Mouse (Mus musculus) kidney, postnatal 25 days (tissue): Measurements from ENCODE around the gene Olfml2a.

Experiments
- DNase-seq, 2 experiments: peaks; one replicate each; pipeline ENCODE4 v3.0.0; 2021; ENCODE audit warnings: mixed read lengths in 2 of 2

Gene Olfml2a

GRCm38 (mm10) chr2:38931851-38932667, at the start of gene Olfml2a:
Gene Olfml2a, plus strand, starts transcription at chr2:38931978.
- peak; percentile 76 for DNase-seq

DNA sequence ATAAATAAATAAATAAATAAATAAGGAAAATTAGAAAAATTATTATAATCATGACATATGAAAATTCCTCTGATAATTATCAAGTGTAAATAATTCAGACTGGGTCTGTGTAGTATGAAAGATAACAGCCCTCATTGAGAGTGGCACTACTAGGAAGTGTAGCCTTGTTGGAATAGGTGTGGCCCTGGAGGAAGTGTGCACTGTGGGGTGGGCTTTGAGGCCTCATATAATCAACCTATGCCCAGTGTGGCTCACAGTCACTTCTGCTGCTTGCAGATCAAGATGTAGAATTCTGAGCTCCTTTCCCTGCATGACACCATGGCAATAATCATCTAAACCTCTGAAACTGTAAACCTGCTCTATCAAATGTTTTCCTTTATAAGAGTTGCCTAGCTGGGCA, 28.9 kb upstream of the Olfml2a start:
- no peak for DNase-seq

DNA sequence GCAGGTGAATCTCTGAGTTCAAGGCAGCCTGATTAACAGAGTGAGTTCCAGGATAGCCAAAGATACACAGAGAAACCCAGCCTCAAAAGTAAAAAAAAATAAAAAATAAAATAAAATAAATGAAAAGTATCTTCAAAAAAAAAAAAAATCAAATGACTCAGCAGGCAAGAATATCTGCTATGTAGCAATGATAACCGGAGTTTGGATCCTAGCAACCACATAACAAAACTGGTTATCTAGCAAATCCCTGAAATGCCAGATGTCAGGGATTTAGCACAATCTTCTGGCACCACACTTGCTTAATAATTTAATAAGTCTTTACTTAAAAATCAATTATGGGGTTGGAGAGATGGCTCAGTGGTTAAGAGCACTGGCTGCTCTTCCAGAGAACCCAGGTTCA, 27.5 kb upstream of the Olfml2a start:
- no peak for DNase-seq

GRCm38 (mm10) chr2:38906097-38906496, 25.7 kb upstream of the Olfml2a start:
- no peak for DNase-seq

GRCm38 (mm10) chr2:38908604-38909003, 23.2 kb upstream of the Olfml2a start:
- no peak for DNase-seq

DNA sequence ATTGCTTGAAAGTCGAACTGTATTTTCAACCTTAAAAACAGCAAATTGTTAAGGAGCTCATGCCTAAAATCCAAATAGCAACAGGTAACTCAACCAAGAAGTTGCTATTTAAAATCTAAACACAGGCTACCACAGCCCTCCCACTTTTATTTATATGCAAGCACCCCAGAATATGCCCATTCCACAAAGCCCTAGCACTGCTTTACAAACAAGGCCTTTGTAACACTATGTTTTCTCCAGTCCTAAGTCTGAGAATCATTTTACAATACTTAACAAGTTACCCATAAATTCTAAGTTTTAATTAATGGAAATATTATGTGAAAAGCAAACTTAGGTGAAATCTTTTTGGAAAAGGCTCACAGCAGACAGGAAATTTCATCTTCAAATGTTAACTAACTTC, 17.3 kb upstream of the Olfml2a start:
- no peak for DNase-seq

GRCm38 (mm10) chr2:38914965-38915364, 16.8 kb upstream of the Olfml2a start:
- no peak for DNase-seq

DNA sequence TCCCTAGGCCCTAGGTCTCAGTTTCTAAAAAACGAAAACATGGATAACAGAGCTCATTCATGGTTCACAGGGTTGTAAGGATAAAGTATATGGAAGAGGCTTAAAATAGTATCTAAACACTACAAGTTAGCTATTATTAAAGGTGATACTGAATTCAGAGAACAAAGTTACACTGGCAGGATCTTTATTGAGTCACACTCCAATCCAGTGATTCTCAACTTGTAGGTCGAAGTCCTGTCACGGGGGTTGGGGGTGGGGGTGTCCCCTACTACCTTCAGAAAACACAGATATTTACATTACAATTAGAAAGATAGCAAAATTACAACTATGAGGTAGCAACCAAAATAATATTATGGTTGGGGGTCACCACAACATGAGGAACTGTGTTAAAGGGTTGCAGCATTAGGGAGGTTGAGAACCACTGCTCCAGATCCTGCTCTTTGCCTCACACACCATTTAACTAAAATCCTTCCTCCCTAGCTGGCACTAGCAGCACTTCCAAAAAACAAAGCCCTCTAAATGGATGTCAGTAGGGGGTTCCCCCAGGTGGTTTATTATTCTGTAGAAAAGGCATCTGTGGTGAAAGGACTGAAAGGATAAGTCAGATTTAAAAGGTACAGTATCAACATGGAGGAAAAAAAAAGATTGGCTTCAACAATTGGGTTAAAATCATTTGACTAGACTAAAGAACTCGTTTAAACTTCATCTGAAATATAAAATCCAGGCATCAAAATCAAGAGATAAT, 14.7 kb upstream of the Olfml2a start:
- no peak for DNase-seq

GRCm38 (mm10) chr2:38921374-38921773, 10.4 kb upstream of the Olfml2a start:
- no peak for DNase-seq

- no peak for DNase-seq
Measured at GRCm38 (mm10) chr2:38923471-38923870, 8.3 kb upstream of the Olfml2a start.

DNA sequence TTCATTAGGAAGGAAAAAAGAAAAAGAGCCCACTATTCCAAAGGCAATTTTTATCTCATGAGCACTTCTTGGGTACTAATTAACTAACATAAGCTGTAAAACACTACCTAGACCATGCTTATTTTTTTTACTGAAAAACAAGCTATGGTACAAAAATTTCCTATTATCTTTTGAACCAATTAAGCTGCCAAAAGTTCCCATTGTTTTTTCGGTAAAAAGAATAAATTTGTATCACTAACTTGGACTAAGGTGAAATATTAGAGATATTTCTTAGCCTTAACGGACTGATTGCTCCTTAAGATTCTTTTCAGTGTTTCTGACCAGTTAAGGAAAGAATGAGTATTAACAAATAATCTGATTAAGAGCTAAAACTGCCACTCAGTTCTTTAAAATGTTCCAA, 7.9 kb upstream of the Olfml2a start:
- DNase-seq, result no peak

DNA sequence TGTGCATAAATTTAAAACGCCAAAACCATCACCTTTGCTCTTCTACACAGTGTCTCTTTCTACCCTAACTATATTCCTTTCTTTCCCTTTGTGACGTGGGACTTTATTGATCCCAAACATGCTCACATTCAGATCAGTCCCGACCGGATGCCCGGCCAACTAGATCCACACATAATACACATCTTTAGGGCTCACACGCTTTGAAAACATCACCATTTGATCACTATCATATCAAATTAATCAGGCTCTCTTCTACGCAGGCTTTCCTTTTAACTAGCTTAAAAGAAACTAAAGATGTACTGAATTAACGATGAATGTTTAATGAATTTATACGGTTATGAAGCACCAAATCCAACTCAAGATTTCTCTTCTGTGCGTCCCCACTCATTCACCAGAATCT, 7.2 kb upstream of the Olfml2a start:
- no peak for DNase-seq

GRCm38 (mm10) chr2:38925171-38926080, 6.4 kb upstream of the Olfml2a start:
- DNase-seq, result peak; percentile 48 to 68

DNA sequence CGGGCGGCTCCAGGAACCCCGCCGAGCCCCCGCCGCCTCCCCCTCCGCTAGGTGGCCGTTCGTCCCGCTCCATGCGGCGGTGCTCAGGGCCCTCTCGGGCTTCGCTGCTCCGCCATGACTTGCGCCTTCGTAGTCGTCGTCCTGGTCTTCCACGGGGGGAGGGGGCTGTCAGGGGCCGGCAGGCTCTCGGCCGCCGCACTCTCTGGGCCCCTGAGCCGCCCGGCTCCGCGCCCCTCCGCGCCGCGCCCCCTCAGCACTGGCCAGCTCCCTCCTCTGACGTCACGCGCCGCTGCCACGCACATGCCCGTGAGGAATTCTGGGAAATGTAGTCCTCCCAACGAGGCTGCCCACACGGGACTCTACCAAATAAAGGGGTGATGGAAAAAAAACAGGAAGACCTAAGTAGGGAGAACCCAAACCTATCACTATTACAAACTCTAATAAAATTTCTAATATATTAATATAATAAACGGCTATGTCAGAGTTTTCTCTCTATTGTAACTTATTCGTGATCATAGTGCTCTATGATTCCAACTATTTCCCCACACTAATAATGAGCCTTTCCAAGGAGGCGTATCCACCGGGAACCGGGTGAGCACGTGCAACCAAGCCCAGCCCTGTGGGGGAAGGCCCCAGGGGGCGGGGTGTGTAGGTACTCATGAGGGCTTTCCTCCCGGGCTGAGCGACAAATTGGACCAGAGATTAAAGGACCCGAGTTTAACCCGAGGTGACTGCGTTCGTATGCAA, 5.5 kb upstream of the Olfml2a start:
- DNase-seq, result peak; percentile 97 to 98

DNA sequence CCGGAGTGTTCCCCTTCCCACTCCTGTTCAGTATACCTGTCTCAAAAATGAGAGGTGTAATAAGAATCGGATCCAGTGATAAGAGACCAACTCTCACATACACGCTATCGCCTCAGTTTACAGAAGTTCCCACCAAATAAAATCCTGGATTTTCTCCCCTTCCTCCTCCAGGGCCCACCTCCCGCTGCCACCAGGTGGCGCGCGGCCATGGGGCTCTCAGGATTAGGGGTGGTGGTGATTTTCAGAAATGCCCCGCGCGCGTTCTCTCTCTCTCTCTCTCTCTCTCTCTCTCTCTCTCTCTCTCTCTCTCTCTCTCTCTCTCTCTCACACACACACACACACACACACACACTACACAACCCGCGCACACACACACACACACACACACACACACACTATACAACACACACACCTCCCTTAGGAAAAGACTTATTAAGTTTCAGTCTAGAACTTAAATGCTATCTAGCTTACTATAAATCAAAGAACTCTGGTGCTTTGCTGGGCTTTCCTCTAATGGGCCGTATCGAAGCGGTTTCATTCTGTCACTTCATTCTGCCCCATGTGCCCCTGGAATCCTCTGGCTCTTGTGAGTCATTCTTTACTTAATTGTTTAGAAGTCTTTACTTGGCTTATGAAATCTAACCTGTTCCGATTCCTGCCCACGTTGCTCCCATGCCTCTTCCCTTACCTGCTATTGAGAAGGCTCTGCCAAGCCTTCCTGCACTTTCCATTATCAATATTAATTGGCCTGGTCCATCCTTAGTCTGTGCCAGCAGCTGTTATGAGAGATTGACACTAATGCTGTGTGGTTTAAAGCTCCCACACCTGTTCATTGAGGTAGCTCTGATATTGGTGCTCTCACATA, 4.4 kb upstream of the Olfml2a start, which contains the start of gene Nr6a1:
Gene Nr6a1 (minus strand): TSS at position 574 of the 865 bp plus-strand sequence.
- DNase-seq, result peak; percentile 65 to 75

- no peak for DNase-seq
Measured at GRCm38 (mm10) chr2:38930269-38930668, 1.5 kb upstream of the Olfml2a start.

GRCm38 (mm10) chr2:38933931-38934330, 2.2 kb downstream of the Olfml2a start:
- no peak for DNase-seq

- DNase-seq, result no peak
Measured at GRCm38 (mm10) chr2:38934936-38935335, 3.2 kb downstream of the Olfml2a start.

DNA sequence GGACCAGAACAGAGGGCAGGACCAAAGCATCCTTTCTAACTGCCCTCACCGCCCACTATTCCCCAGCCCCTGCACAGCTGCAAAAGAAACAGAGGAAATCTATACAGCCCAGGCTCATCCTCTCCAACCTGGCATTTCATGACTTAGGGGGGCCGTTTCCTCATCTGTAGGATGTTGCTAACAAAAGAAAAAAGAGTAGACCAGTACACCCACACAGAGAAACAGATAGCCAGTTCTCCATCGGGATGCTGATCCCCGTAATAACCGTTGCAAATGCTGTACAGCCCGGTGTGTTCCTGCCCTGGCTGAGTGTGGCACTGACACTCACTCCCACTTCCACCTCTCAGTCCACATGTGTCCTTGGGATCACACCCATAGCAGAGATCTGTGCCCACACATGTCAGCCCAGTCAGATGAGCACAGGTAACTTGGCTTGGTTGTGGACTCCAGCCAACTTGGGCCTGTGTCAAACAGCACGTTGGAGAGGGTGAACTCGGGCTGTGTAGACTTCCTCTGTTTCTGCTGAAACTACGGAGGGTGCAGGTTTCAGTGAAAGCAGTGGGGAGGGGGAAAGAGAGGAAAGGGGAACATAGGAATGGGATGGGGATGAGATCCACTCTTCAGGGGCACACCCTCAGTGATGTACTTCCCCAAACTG, 5.1 kb downstream of the Olfml2a start:
- DNase-seq, result peak in 1 of 2 experiments; percentile 12

DNA sequence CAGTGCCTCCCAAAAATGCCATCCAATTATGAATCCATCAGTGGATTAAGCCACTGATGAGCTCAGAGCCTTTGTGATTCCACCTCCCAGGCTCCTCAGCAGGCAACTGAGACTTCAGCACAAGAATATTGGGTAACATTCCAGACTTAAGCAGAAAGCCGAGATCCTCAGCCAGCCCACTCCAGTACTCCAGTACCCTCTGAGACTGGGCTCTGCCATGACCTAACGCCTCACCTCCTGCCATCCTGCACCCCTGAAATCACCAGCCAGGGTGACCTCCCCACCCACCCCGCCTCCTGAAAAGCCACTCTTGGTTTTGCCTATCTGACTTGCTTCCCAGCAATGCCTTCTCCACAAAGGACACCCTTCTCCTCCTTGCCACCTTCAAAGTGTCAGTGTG, 5.6 kb downstream of the Olfml2a start:
- DNase-seq, result no peak

DNA sequence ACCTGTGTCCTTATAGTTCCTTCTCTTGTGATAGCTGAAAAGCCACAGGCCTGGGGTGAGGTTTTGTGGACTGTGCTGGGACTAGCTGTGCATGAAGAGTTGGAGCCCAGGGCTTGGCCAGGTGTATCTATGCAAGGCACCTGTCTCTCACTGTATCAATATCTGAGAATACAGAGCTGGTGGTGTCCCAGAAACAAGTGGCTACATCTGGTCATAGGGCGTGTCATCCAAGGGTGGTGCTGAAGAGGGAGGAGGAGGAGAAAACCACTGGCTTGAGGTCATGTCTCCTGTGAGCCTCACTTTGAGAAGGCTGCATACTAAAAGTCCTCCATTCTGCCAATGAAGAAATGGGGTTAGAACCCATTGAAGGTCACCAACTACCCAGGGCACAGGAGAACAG, 6.2 kb downstream of the Olfml2a start:
- DNase-seq, result no peak
